Comparison of ENCODE assay signal across 9 mouse cellular contexts in genomic region chr6:126643341-126644055, GRCm38 (mm10). TPM values are rescaled to one million over a fixed set of nuclear protein-coding genes. Genes with fewer than 3 reads are reported as not detected.
A peak's percentile ranks its signal among the peaks of the same experiment; 100 is the strongest.
DNase-seq lines count a peak whose midpoint lies in the region; ATAC-seq and TF ChIP-seq lines count a peak whose summit lies in the region.
"Had no signal": no experiment of that assay in that cellular context is flagged by ENCODE, and none has a peak within 500 bp of the region (broad histone marks: within the 10 kb centered on the region; RNA-seq: fewer than 3 reads in every experiment).

No protein-coding gene starts in this region.

- no peak for ATAC-seq in heart, embryonic 12.5 days (ENCODE audit: insufficient number of reproducible peaks, low FRiP score)
- ATAC-seq in embryonic facial prominence, embryonic 13.5 days (ENCODE audit: insufficient number of reproducible peaks, insufficient read depth, low FRiP score, low TSS enrichment, low read depth) = no peak
- ATAC-seq in limb, embryonic 13.5 days (ENCODE audit: low FRiP score, low read depth) = no peak
- no peak for ATAC-seq in stomach, postnatal 0 days (ENCODE audit: low FRiP score, low TSS enrichment)
- ATAC-seq in CD4-positive, CD25-positive, alpha-beta regulatory T cell, adult 4 months = no peak

- no peak for TF ChIP-seq EP300 in stomach, postnatal 0 days (optimal IDR thresholded peaks at IDR 0.05)

- peaks cover 84% of the 10 kb centered on the region for H3K27me3 ChIP-seq in heart, embryonic 12.5 days (replicated peaks)
- peaks cover 93% of the 10 kb centered on the region for H3K27me3 ChIP-seq in E14TG2a.4 (ENCODE audit: insufficient read depth, low read length)
- H3K27me3 ChIP-seq in embryonic facial prominence, embryonic 13.5 days = peaks cover 91% of the 10 kb centered on the region
- peaks cover 90% of the 10 kb centered on the region for H3K27me3 ChIP-seq in limb, embryonic 13.5 days
- H3K27me3 ChIP-seq in stomach, postnatal 0 days (ENCODE audit: control insufficient read depth, insufficient read depth, low read length) = peaks cover 12% of the 10 kb centered on the region

- H3K9me3 ChIP-seq in heart, embryonic 12.5 days (replicated peaks) = no peaks in the 10 kb centered on the region
- no peaks in the 10 kb centered on the region for H3K9me3 ChIP-seq in E14TG2a.4 (ENCODE audit: low read length)
- no peaks in the 10 kb centered on the region for H3K9me3 ChIP-seq in embryonic facial prominence, embryonic 13.5 days
- H3K9me3 ChIP-seq in limb, embryonic 13.5 days = no peaks in the 10 kb centered on the region
- no peaks in the 10 kb centered on the region for H3K9me3 ChIP-seq in stomach, postnatal 0 days (ENCODE audit: control insufficient read depth, low read length)

- WGBS in heart, embryonic 12.5 days = under 1% methylated on average over 23 of the region's 25 CpGs
- 1% methylated on average over 25 of the region's 25 CpGs for WGBS in embryonic facial prominence, embryonic 13.5 days
- WGBS in limb, embryonic 13.5 days = under 1% methylated on average over 23 of the region's 25 CpGs
- WGBS in stomach, postnatal 0 days = 2% methylated on average over 25 of the region's 25 CpGs

- H3K4me2 ChIP-seq in heart, embryonic 12.5 days = peak overlapping the region; percentile 96
- H3K4me2 ChIP-seq in embryonic facial prominence, embryonic 13.5 days = peak overlapping the region; percentile 98
- H3K4me2 ChIP-seq in limb, embryonic 13.5 days (replicated peaks) = peak overlapping the region; percentile 97
- peak overlapping the region; percentile 70 for H3K4me2 ChIP-seq in stomach, postnatal 0 days (replicated peaks; ENCODE audit: low read depth)

- intact Hi-C loops in heart, postnatal 10 days (cut with DNase I) = loop anchor here (5.0 kb wide), 1 partner anchor 59 kb away; no protein-coding TSS in a partner anchor

- no peak for TF ChIP-seq CTCF in E14TG2a.4 (conservative IDR thresholded peaks at IDR 0.05; ENCODE audit: low read length)
- TF ChIP-seq CTCF in stomach, postnatal 0 days (IDR thresholded peaks at IDR 0.05; ENCODE audit: low read depth) = no peak

- no peaks in the 10 kb centered on the region for H3K36me3 ChIP-seq in heart, embryonic 12.5 days
- no peaks in the 10 kb centered on the region for H3K36me3 ChIP-seq in E14TG2a.4 (ENCODE audit: insufficient read depth, low read length)
- no peaks in the 10 kb centered on the region for H3K36me3 ChIP-seq in embryonic facial prominence, embryonic 13.5 days
- no peaks in the 10 kb centered on the region for H3K36me3 ChIP-seq in limb, embryonic 13.5 days
- no peaks in the 10 kb centered on the region for H3K36me3 ChIP-seq in stomach, postnatal 0 days (ENCODE audit: control insufficient read depth, insufficient read depth, low read length)

- DNase-seq in heart, postnatal 10 days = no peak
- DNase-seq in stomach, postnatal 0 days (ENCODE audit: low spot score) = no peak
- no peak for DNase-seq in adrenal gland, adult 8-10 months

- H3K27ac ChIP-seq in heart, embryonic 12.5 days (ENCODE audit: poor library complexity, severe bottlenecking) = no peak overlapping the region
- H3K27ac ChIP-seq in embryonic facial prominence, embryonic 13.5 days = no peak overlapping the region
- H3K27ac ChIP-seq in limb, embryonic 13.5 days = no peak overlapping the region
- no peak overlapping the region for H3K27ac ChIP-seq in stomach, postnatal 0 days (replicated peaks)

- peak overlapping the region; percentile 55 for H3K4me3 ChIP-seq in heart, embryonic 12.5 days
- peak overlapping the region; percentile 73 for H3K4me3 ChIP-seq in E14TG2a.4 (replicated peaks; ENCODE audit: low read length)
- H3K4me3 ChIP-seq in embryonic facial prominence, embryonic 13.5 days = peak overlapping the region; percentile 55
- peak overlapping the region; percentile 54 for H3K4me3 ChIP-seq in limb, embryonic 13.5 days
- peak overlapping the region; percentile 42 for H3K4me3 ChIP-seq in stomach, postnatal 0 days (ENCODE audit: low read depth, low read length)

- peaks cover 30% of the 10 kb centered on the region for H3K4me1 ChIP-seq in heart, embryonic 12.5 days (replicated peaks)
- peaks cover 43% of the 10 kb centered on the region for H3K4me1 ChIP-seq in E14TG2a.4 (replicated peaks; ENCODE audit: low read depth, low read length)
- peaks cover 25% of the 10 kb centered on the region for H3K4me1 ChIP-seq in embryonic facial prominence, embryonic 13.5 days
- H3K4me1 ChIP-seq in limb, embryonic 13.5 days = peaks cover 29% of the 10 kb centered on the region
- peaks cover 3% of the 10 kb centered on the region for H3K4me1 ChIP-seq in stomach, postnatal 0 days (replicated peaks; ENCODE audit: control insufficient read depth, insufficient read depth)

- 0 out of 2 replicates have a peak overlapping the region, but pooled peaks have one; percentile 29 for H3K9ac ChIP-seq in heart, embryonic 12.5 days
- H3K9ac ChIP-seq in embryonic facial prominence, embryonic 13.5 days = peak overlapping the region; percentile 66
- H3K9ac ChIP-seq in limb, embryonic 13.5 days = peak overlapping the region; percentile 25; the same call in 1 of the 2 replicates
- no peak overlapping the region for H3K9ac ChIP-seq in stomach, postnatal 0 days (ENCODE audit: low read length)

RNA-seq across cellular contexts. Expression of gene Kcna1, which starts 2.7 kb away (rescaled TPM):
- polyA plus RNA-seq in heart, embryonic 12.5 days (2016; fragmentation: Nextera tagmentation; extraction: Ambion mirVana) = 0.13 and 0.23 TPM in 2 replicates
- 1 to 10 TPM in 1 of 2 experiments, under 1 TPM in 1; 0.89 to 2.5 TPM for total RNA-seq in heart, postnatal 10 days (2021)
- 4.3 TPM in 2 replicates for polyA plus RNA-seq in embryonic facial prominence, embryonic 13.5 days (2015; fragmentation: Nextera tagmentation; extraction: Ambion mirVana)
- 3.3 and 3.5 TPM in 2 replicates for polyA plus RNA-seq in limb, embryonic 13.5 days (2015; fragmentation: Nextera tagmentation; extraction: Ambion mirVana)
- polyA plus RNA-seq in stomach, postnatal 0 days (2015; fragmentation: Nextera tagmentation; extraction: Ambion mirVana) = 0.62 and 0.69 TPM in 2 replicates
- polyA plus RNA-seq in CD4-positive, CD25-positive, alpha-beta regulatory T cell, adult 4 months (2017; shearing (Covaris generic)) = not detected
- total RNA-seq in adrenal gland, adult 8-10 months (2022) = 1 to 10 TPM in 2 of 4 experiments, under 1 TPM in 2; 0.80 to 1.2 (median 0.97) TPM
- total RNA-seq: CH12.LX had no signal
